Comparison of ENCODE assay signal across 8 mouse cellular contexts in the genomic region with DNA sequence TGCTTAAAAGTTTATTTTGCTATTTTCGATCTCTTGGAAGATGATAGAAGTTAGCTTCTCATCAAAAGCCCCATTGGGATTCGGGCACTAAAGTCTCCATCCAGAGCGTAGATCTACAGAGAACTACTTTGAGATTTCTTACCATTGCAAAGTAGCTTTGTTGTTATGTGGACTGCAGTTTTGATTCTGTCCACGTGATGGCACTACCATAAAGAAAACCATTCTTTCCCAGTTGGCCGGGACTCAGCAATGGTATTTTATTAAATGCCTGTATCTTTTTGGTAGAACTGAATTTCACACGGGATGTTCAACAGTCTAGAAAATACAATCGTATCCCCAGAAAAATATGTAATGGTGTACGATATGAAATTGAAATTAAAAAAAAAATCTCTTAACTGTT. TPM values are rescaled to one million over a fixed set of nuclear protein-coding genes. Genes with fewer than 3 reads are reported as not detected.
A peak's percentile ranks its signal among the peaks of the same experiment; 100 is the strongest.
DNase-seq lines count a peak whose midpoint lies in the region; ATAC-seq lines count a peak whose summit lies in the region.

No protein-coding gene starts in this region.

- 30% methylated on average over 8 of the region's 8 CpGs for WGBS in hindbrain, embryonic 11.5 days
- WGBS in hindbrain, embryonic 16.5 days, result 22% methylated on average over 8 of the region's 8 CpGs

- no peaks in the 10 kb centered on the region for H3K4me1 ChIP-seq in hindbrain, embryonic 11.5 days (replicated peaks; ENCODE audit: control insufficient read depth, insufficient read depth, low read length)
- no peaks in the 10 kb centered on the region; the same call in 1 of the 2 replicates for H3K4me1 ChIP-seq in hindbrain, embryonic 16.5 days (ENCODE audit: control insufficient read depth, insufficient read depth, low read depth, low read length)

- no peaks in the 10 kb centered on the region for H3K9me3 ChIP-seq in hindbrain, embryonic 11.5 days (ENCODE audit: control insufficient read depth, low read length)
- no peaks in the 10 kb centered on the region for H3K9me3 ChIP-seq in hindbrain, embryonic 16.5 days (ENCODE audit: control insufficient read depth, low read length)

- H3K4me2 ChIP-seq in hindbrain, embryonic 11.5 days (replicated peaks; ENCODE audit: low read depth, low read length), result no peak overlapping the region
- H3K4me2 ChIP-seq in hindbrain, embryonic 16.5 days (ENCODE audit: low read length), result no peak overlapping the region

- H3K9ac ChIP-seq in hindbrain, embryonic 11.5 days (ENCODE audit: low read depth, low read length), result no peak overlapping the region
- H3K9ac ChIP-seq in hindbrain, embryonic 16.5 days (ENCODE audit: low read depth, low read length), result no peak overlapping the region

- no peak for ATAC-seq in hindbrain, embryonic 11.5 days (ENCODE audit: low FRiP score)
- no peak for ATAC-seq in hindbrain, embryonic 16.5 days
- ATAC-seq in common myeloid progenitor, adult 5-6 weeks (replicated peaks; ENCODE audit: low read depth, poor library complexity, severe bottlenecking), result peak; percentile 42; the same call in 1 of the 2 replicates
- ATAC-seq in megakaryocyte, adult 5-6 weeks (ENCODE audit: poor library complexity, severe bottlenecking), result peak; percentile 24; the same call in 1 of the 2 replicates

- no peak overlapping the region for H3K27ac ChIP-seq in hindbrain, embryonic 11.5 days (ENCODE audit: low read depth, low read length)
- no peak overlapping the region for H3K27ac ChIP-seq in hindbrain, embryonic 16.5 days (ENCODE audit: low read depth, low read length)

- H3K36me3 ChIP-seq in hindbrain, embryonic 11.5 days (ENCODE audit: control insufficient read depth, insufficient read depth, low read length), result no peaks in the 10 kb centered on the region
- no peaks in the 10 kb centered on the region for H3K36me3 ChIP-seq in hindbrain, embryonic 16.5 days (ENCODE audit: control insufficient read depth, insufficient read depth, low read length)

- no peaks in the 10 kb centered on the region for H3K27me3 ChIP-seq in hindbrain, embryonic 11.5 days (ENCODE audit: control insufficient read depth, insufficient read depth, low read length)
- H3K27me3 ChIP-seq in hindbrain, embryonic 16.5 days (replicated peaks; ENCODE audit: control insufficient read depth, insufficient read depth, low read length), result no peaks in the 10 kb centered on the region

- DNase-seq in hindbrain, embryonic 11.5 days (ENCODE audit: low spot score), result peak; percentile 81
- DNase-seq in A20 (ENCODE audit: low read depth, low spot score), result peak; percentile 2
- DNase-seq in MN1 (ENCODE audit: low spot score), result peak; percentile 71
- DNase-seq in kidney, postnatal 4 days, result peak; percentile 69 to 73
- DNase-seq in thymus, postnatal 4 days, result peak; percentile 65

- no peak overlapping the region for H3K4me3 ChIP-seq in hindbrain, embryonic 11.5 days (ENCODE audit: low read depth, low read length)
- H3K4me3 ChIP-seq in hindbrain, embryonic 16.5 days (ENCODE audit: low read length), result no peak overlapping the region

RNA-seq across cellular contexts. Expression of gene Plk2, which starts 2.6 kb away (rescaled TPM):
- polyA plus RNA-seq in hindbrain, embryonic 11.5 days (2014; fragmentation: Nextera tagmentation; extraction: Ambion mirVana), result 103 and 108 TPM in 2 replicates
- 125 and 127 TPM in 2 replicates for polyA plus RNA-seq in hindbrain, embryonic 16.5 days (2015; fragmentation: Nextera tagmentation; extraction: Ambion mirVana)
- total RNA-seq in common myeloid progenitor, adult 5-6 weeks (2017), result 14.5 and 15.8 TPM in 2 replicates
- 2.3 and 3.5 TPM in 2 replicates for total RNA-seq in megakaryocyte, adult 5-6 weeks (2015)
- total RNA-seq in megakaryocyte, adult 5-6 weeks (2017), result 6.0 and 6.1 TPM in 2 replicates

RNA-seq across cellular contexts. Expression of gene Gapt, which starts 35.2 kb away (rescaled TPM):
- 0.21 and 0.25 TPM in 2 replicates for polyA plus RNA-seq in hindbrain, embryonic 11.5 days (2014; fragmentation: Nextera tagmentation; extraction: Ambion mirVana)
- 0.08 TPM in 1 of 2 replicates, not detected in the other for polyA plus RNA-seq in hindbrain, embryonic 16.5 days (2015; fragmentation: Nextera tagmentation; extraction: Ambion mirVana)
- 1.7 and 2.7 TPM in 2 replicates for total RNA-seq in common myeloid progenitor, adult 5-6 weeks (2017)
- total RNA-seq in megakaryocyte, adult 5-6 weeks (2015), result 285 and 298 TPM in 2 replicates
- total RNA-seq in megakaryocyte, adult 5-6 weeks (2017), result 47.4 and 48.4 TPM in 2 replicates

Comparison
In these comparisons a context has a peak if more than half of its experiments do, and no peak if none do; other contexts are left out.
1. ATAC-seq: peak in common myeloid progenitor, adult 5-6 weeks (single experiment) and megakaryocyte, adult 5-6 weeks (single experiment); none in hindbrain, embryonic 11.5 days (single experiment) and hindbrain, embryonic 16.5 days (single experiment).
2. DNase-seq: peak in every context shown above with its lines; median percentile 81 in hindbrain, embryonic 11.5 days; 71 in MN1; 71 in kidney, postnatal 4 days; 65 in thymus, postnatal 4 days; 2 in A20.
3. RNA of gene Gapt, which starts 35.2 kb away (total RNA-seq): 47.4 to 298 TPM in megakaryocyte, adult 5-6 weeks; 1.7 to 2.7 TPM in common myeloid progenitor, adult 5-6 weeks; every median in the first group is over 10 times any median in the second.